ENCODE assay signal across 9 mouse cellular contexts in genomic region chr16:11570072-11570471, GRCm38 (mm10).
"Had no signal": no experiment of that assay in that cellular context is flagged by ENCODE, and none has a peak within 500 bp of the region (broad histone marks: within the 10 kb centered on the region; RNA-seq: fewer than 3 reads in every experiment).

No protein-coding gene starts in this region.

- DNase-seq: kidney, postnatal 36 days; layer of hippocampus, postnatal 36 days; left cerebral cortex, postnatal 4 days; liver, postnatal 0 days; lung, embryonic 14.5 days; right cerebral cortex, adult 18-20 months; right cerebral cortex, postnatal 14 days; right cerebral cortex, postnatal 4 days; thymus, postnatal 36 days had no signal
